Mouse (Mus musculus) ovary, adult 18-20 months (tissue): ENCODE data around the gene Gak.
"Not testable (repeated sequence)": the region's sequence is repeated elsewhere in the genome, so short reads cannot be mapped to it uniquely, and the experiment has no call there.

Experiments
- DNase-seq: peaks from one replicate; pipeline ENCODE4 v3.0.0; 2022; ENCODE audit warnings: low spot score, mixed read lengths

Gene Gak

GRCm38 (mm10) chr5:108655891-108656650 lies 26.5 kb upstream of the Gak start:
- no peak for DNase-seq

DNA sequence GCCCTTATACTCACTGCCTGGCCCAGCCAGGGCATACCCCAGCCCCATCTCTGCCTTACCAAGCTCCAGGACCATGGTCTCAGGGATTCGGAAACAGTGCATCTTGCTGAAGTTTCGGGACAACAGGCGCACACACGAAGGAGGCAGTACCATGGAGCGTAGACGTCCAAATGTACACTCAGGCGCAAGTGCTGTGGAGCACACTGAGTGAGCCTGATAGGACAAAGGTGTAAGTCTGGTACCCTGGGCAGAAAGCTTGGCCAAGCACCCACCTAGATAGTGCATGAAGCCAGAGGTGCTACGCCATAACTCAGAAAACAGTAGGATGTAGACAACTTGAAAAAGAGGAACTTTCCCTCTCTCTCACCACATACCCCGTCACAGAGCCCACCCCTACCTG lies 25.8 kb upstream of the Gak start:
- no peak for DNase-seq

DNA sequence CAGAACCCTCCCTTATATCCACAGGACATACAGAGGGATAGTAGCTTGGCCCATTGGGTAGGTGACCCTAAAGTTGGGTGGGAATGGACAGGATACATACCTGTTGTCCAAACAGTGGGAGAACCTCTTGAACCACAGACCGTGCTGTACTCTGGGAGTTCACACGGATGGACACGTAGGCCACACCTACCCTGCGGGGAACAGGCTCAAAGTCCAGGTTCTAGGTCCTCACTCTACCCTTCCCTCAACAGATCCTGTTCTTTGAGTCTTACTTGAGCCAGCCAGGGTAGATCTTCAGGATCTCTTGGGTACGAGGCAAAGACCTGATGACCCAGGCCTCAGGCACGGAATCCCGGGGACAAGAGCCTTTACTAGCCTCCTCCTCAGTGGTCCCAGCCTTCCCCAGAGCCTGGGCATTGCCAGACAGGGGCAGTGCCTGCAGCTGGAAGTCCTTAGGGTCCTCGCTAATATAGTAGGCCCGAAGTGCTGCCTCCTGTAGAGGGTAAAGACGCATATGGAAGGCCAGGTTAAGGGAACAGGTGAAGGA lies 25.0 kb upstream of the Gak start:
- DNase-seq, result no peak

- no peak for DNase-seq
Observed at GRCm38 (mm10) chr5:108653341-108653740, 23.8 kb upstream of the Gak start.

GRCm38 (mm10) chr5:108651823-108652222 lies 22.3 kb upstream of the Gak start:
- no peak for DNase-seq

DNA sequence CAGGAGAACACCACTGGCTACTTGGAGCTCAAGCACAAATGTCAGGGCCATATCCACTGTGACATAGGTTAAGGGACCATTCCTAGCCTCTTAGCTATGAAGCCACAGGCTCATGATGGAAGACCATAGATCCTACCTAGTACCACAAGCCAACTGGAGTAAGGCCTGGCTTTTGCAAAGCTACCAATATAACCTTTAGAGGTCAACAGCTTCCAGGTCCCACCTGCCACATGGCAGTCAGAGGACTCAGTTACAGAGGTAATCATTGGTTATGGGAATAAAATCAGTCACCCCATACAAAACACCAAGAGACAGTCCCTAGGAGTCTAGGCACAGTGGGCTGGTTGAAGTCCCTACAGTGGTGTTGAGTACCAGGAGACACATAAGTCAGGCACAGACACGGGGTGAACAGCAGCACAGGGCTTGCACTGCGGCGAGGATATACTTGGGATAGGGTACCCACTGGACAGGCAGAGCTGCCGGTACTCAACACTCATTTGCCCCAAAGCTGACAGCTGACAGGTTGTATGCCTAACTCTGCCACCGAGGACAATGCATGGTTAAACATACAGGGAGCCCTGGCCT lies 21.7 kb upstream of the Gak start:
- no peak for DNase-seq

DNA sequence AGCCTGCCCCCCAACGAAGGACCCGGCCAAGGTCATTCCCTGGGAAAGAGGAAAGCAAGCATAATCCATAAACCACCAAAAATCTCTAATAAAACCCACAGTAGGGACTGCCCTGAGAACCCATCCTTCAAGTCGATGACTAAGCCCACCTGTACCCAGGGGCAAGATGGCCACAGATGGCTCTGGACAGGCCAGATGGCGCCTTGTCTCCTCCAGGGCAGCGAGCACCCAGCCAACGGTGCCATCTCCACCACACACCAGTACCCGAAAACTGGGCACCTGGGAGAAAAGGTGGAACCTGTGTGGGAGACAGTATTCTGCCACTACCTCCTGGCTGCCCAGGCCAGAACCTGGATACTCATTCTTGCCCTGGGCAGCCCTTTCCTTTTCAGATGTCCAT lies 20.8 kb upstream of the Gak start:
- DNase-seq, result no peak

GRCm38 (mm10) chr5:108648937-108649576 lies 19.5 kb upstream of the Gak start:
- no peak for DNase-seq

DNA sequence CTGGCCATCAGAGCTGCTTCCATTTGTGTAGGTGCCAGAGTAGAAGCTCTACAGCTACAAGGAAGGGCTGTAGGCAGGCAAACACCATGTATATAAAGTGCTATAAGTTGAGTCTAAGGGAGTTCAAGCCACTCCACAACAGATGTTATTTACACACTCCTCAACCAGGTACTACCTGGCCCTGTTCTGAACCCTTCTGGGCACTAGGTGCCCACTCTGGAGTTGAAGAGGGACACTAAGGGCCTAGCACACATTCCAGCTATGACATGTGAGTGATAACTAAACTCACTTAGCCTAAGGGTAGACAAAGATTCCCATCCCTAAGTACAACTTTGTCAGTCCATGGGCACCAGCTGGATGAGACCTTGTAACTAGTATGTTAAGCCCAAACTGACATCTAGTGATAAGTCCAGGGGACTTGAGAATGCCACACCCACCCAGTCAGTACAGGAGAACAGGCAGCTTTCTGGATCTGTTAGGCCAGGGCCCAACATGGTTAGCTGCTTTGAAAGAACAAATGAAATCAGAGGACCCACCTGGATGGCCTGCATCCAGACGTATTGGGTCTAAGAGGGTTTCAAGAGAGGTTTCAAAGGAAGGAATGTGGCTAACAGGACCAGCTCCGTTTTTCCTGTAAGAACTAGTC lies 18.4 kb upstream of the Gak start:
- DNase-seq, result no peak

DNA sequence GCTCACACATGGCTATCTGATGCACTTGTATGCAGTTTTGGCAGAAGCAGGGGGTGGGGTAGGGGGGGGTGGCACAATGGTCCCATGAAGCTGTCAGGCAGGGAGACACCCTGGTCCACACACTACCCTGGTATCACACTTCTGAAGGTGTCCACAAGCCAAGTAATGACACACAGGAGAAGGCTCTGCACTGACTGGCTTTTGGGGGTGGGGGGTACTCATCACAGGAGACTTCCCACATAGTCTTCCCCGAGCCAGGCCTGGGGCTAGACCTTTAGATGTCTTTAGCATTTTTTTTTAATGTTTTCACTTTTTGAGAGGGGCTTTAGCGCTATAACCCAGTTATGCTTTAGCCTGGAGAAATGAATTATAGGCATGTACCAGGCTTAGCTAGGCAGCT lies 17.8 kb upstream of the Gak start:
- DNase-seq, result no peak

DNA sequence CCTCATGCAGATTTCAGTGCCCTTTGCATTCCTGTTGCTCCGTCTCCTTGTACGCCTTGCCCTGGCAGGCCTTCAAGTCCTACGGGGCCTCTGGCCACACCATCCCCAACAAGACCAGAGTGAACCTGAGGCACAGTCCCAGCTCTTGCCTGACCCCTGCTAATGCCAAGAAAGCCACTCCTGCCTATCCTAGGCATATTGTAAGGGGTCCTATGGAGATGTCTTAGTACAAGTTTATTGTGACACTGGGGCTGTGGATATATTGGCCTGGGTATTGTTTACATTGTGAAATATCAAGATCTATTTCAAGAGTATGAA lies 16.7 kb upstream of the Gak start:
- no peak for DNase-seq

DNA sequence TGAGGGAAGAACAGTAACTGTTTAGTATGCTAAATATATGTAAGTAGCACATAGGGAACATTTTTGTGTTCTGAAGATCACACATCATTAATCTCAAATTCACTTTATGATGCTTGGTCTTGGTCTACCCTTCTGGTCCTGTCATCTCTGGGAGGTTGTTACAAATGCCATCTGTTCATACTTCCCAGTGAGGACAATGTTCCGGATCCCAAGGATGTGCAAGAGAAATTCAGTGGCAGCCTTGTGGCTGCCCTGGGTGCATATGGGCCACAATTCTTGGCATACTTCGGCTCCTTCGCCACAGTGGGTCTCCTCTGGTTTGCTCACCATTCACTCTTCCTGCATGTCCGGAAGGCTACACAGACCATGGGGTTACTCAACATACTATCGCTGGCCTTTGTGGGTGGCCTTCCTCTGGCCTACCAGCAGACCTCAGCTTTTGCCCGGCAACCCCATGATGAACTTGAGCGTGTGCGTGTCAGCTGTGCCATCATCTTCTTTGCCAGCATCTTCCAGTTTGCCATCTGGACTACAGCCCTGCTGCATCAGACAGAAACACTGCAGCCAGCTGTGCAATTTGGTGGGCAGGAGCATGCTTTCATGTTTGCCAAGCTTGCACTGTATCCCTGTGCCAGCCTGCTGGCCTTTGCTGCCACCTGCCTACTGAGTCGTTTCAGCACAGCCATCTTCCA lies 16.2 kb upstream of the Gak start:
- no peak for DNase-seq

DNA sequence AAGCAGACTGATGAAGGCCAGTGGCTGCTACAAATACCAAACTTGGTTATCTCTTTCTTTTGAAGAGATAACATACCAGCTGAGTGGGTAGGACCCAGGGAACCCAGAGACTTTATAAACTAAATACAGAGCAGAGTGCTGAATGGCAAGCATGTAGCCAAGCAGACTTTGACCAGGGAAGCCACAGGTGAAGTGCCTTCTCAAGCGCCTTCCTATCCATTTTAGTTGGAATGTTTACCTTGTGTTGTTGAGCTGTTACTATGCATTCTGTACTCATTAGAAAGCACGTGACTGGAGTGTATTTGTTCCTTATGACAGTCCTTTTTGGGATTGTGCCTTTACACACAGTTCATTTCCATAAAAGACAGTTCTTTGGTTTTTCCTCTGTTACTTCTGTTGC lies 14.1 kb upstream of the Gak start:
- DNase-seq, result no peak

GRCm38 (mm10) chr5:108636172-108636571 lies 6.6 kb upstream of the Gak start:
- no peak for DNase-seq

GRCm38 (mm10) chr5:108634088-108634487 lies 4.5 kb upstream of the Gak start:
- not testable (repeated sequence) for DNase-seq

- no peak for DNase-seq
Observed at GRCm38 (mm10) chr5:108633676-108634075, 4.1 kb upstream of the Gak start.

- no peak for DNase-seq
Observed at GRCm38 (mm10) chr5:108628891-108629633, 493 bp downstream of the Gak start.

DNA sequence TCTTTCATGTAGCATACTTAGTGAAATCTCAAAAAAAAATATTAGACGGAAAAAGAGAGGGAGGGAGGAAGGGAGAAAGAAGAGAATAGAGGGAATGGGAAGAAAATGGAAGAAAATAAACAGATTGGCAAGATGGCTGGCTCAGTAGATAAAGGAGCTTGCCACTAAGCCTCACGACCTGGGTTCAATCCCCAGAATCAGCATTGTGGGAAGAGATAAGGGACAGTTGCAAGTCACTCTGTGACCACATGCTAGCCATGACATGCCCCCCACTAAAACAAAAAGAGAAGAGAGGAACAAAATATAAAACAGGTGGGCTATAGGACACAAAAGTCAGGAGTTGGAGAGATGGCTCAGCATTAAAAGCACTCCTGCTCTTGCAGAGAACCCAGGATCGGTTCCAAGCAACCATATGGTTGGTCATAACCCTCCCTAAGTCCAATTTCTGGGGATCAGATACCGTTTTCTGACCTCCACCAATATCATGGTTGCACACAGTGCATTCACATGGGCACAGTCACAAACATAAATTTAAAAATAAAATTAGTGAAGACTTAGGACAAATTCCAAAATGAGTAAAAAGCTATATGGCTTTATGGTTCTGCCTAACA lies 3.4 kb downstream of the Gak start:
- no peak for DNase-seq

- DNase-seq, result no peak
Observed at GRCm38 (mm10) chr5:108621870-108622269, 7.7 kb downstream of the Gak start.

DNA sequence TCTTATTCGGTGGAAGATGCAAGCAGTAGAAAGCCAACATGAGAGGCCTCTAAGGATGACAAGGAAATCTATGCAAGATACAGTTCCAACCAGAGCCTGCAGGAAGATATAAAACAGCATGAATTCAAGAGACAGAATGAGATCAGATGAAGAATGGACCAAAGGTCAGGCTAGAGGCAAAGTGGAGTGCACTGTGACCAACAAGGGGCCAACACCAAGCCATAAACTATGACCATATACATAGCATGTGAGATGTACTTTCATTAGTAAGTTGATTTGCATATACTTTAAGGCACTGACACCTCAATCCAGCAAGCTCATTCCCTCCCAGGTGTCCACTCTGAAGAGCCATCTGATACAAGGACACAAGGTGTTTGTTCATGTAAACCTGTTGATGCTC lies 19.1 kb downstream of the Gak start:
- DNase-seq, result no peak

DNA sequence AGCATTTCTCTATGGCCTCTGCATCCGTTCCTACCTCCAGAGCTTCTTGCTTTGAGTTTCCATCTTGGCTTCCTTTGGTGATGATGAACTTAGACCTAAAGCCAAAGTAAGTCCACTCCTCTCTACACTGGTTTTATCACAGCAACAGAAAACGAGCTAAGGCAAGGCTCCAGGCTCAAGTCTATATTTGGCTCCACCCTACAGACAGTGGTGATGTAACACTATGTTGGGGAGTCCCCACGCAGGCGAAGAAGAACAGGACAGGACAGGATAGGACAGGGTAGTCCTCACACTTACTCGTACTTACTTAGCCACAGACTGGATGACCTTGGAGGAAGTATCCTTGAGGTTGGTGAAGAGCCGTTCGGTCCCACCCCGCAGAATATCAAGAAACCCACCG lies 27.0 kb downstream of the Gak start:
- no peak for DNase-seq
